Mouse (Mus musculus) heart, embryonic 15.5 days (tissue): Measurements from ENCODE around the gene Magea2. TPM values are rescaled to one million over a fixed set of nuclear protein-coding genes. Genes with fewer than 3 reads are reported as not detected.
"Not testable (repeated sequence)": the region's sequence is repeated elsewhere in the genome, so short reads cannot be mapped to it uniquely, and the experiment has no call there.

Experiments used
- ATAC-seq: fragments of 200-750 bp; cut with Nextera tagmentation; replicated peaks from 2 replicates; pipeline ENCODE4 v1.8.0; 2017; ENCODE audit warnings: low read depth, moderate TSS enrichment; ENCODE audit not compliant: insufficient number of reproducible peaks, insufficient read depth, low FRiP score
- H3K27ac ChIP-seq: fragments of 300-500 bp; sonication (generic); 2 replicates; pipeline ENCODE4 v1.5.1; 2015; ENCODE audit warnings: mild to moderate bottlenecking, inconsistent platforms
- H3K27me3 ChIP-seq: fragments of 300-500 bp; sonication (generic); 2 replicates; pipeline ENCODE4 v1.6.1; 2015; ENCODE audit warnings: inconsistent platforms
- H3K36me3 ChIP-seq: fragments of 300-500 bp; sonication (generic); 2 replicates; pipeline ENCODE4 v1.6.1; 2015; ENCODE audit warnings: mild to moderate bottlenecking, inconsistent platforms
- H3K4me1 ChIP-seq: fragments of 300-500 bp; sonication (generic); replicated peaks from 2 replicates; pipeline ENCODE4 v1.6.1; 2015; ENCODE audit warnings: inconsistent platforms
- H3K4me2 ChIP-seq: fragments of 300-500 bp; sonication (generic); 2 replicates; pipeline ENCODE4 v1.6.1; 2015; ENCODE audit warnings: inconsistent platforms, mild to moderate bottlenecking, moderate library complexity
- H3K4me3 ChIP-seq: fragments of 300-500 bp; sonication (generic); 2 replicates; pipeline ENCODE4 v1.5.1; 2015; ENCODE audit warnings: mild to moderate bottlenecking, inconsistent platforms
- H3K9ac ChIP-seq: fragments of 300-500 bp; sonication (generic); 2 replicates; pipeline ENCODE4 v1.6.1; 2015; ENCODE audit warnings: mild to moderate bottlenecking, inconsistent platforms
- H3K9me3 ChIP-seq: fragments of 300-500 bp; sonication (generic); replicated peaks from 2 replicates; pipeline ENCODE4 v1.6.1; 2016; ENCODE audit warnings: inconsistent platforms
- WGBS: fragments of 180-500 bp; shearing (Covaris S2); methylation state at CpG from one replicate; pipeline ENCODE4 v1.1.7; 2015; ENCODE audit warnings: mixed read lengths; 5-methylcytosine and 5-hydroxymethylcytosine counted together
- polyA plus RNA-seq: library from polyadenylated mRNA; unstranded; fragments of >200 nt; fragmentation: Nextera tagmentation; extraction: Ambion mirVana; gene quantifications from 2 replicates; pipeline ENCODE4 v1.2.1, GENCODE M21; 2015

The Magea2 gene
- not detected in 2 replicates for polyA plus RNA-seq

GRCm38 (mm10) chrX:155093566-155093965 lies at the start of gene Magea2:
Gene Magea2, minus strand, starts transcription at chrX:155093666.
- H3K27me3 ChIP-seq, H3K9me3 ChIP-seq, H3K4me2 ChIP-seq, ATAC-seq, H3K9ac ChIP-seq, H3K27ac ChIP-seq, H3K36me3 ChIP-seq, H3K4me3 ChIP-seq, H3K4me1 ChIP-seq: not testable (repeated sequence)
- 62% methylated on average over 4 of the region's 4 CpGs for WGBS

GRCm38 (mm10) chrX:155128312-155128711 lies 34.8 kb upstream of the Magea2 start, which contains the start of gene Cldn34b2:
Gene Cldn34b2, minus strand, starts transcription at chrX:155128412.
- not testable (repeated sequence) for H3K27me3 ChIP-seq, H3K4me2 ChIP-seq, H3K4me3 ChIP-seq, H3K4me1 ChIP-seq, H3K27ac ChIP-seq, ATAC-seq, H3K36me3 ChIP-seq, H3K9ac ChIP-seq, H3K9me3 ChIP-seq
- 66% methylated on average over 3 of the region's 3 CpGs for WGBS

- Histone ChIP-seq H3K27me3 (no peaks in the 10 kb centered on the region), H3K4me3 (no peak overlapping the region), H3K27ac (no peak overlapping the region), H3K9me3 (no peaks in the 10 kb centered on the region), H3K36me3 (no peaks in the 10 kb centered on the region), H3K9ac (no peak overlapping the region), H3K4me2 (no peak overlapping the region), H3K4me1 (no peaks in the 10 kb centered on the region)
- no peak for ATAC-seq
Observed at GRCm38 (mm10) chrX:155098024-155098423, 4.6 kb upstream of the Magea2 start.

- H3K36me3 ChIP-seq, H3K27me3 ChIP-seq, ATAC-seq, H3K27ac ChIP-seq, H3K4me2 ChIP-seq, H3K4me1 ChIP-seq, H3K9me3 ChIP-seq, H3K9ac ChIP-seq, H3K4me3 ChIP-seq: not testable (repeated sequence)
- WGBS = 83% methylated on average over 1 of the region's 2 CpGs
Observed at GRCm38 (mm10) chrX:155089693-155090092, 3.8 kb downstream of the Magea2 start, which contains the start of gene Magea1. Gene Magea1, minus strand, starts transcription at chrX:155089793.

GRCm38 (mm10) chrX:155063045-155063444 lies 30.4 kb downstream of the Magea2 start, which contains the start of gene Magea5:
Gene Magea5, minus strand, starts transcription at chrX:155063145.
- WGBS = 82% methylated on average over 16 of the region's 16 CpGs
- not testable (repeated sequence) for H3K4me1 ChIP-seq, H3K27ac ChIP-seq, H3K27me3 ChIP-seq, ATAC-seq, H3K4me2 ChIP-seq, H3K9me3 ChIP-seq, H3K9ac ChIP-seq, H3K4me3 ChIP-seq, H3K36me3 ChIP-seq

GRCm38 (mm10) chrX:154995750-154996149 lies 97.7 kb downstream of the Magea2 start, which contains the start of gene Magea8:
Gene Magea8, minus strand, starts transcription at chrX:154995850.
- H3K36me3 ChIP-seq, H3K4me1 ChIP-seq, H3K4me2 ChIP-seq, H3K27ac ChIP-seq, H3K4me3 ChIP-seq, H3K9me3 ChIP-seq, H3K9ac ChIP-seq, H3K27me3 ChIP-seq, ATAC-seq: not testable (repeated sequence)
- WGBS = 78% methylated on average over 11 of the region's 11 CpGs

Other genes with a start within 250 kb of the Magea2 start
- gene Cldn34b1, start 203.4 kb downstream of the Magea2 start, polyA plus RNA-seq = not detected in 2 replicates
- not detected in 2 replicates for gene Magea6, start 157.7 kb downstream of the Magea2 start, polyA plus RNA-seq
- not detected in 2 replicates for gene Magea3, start 144.2 kb downstream of the Magea2 start, polyA plus RNA-seq
- not detected in 2 replicates for gene Magea8, start 97.8 kb downstream of the Magea2 start, polyA plus RNA-seq
- gene Magea5, start 30.5 kb downstream of the Magea2 start, polyA plus RNA-seq = not detected in 2 replicates
- not detected in 2 replicates for gene Magea1, start 3.9 kb downstream of the Magea2 start, polyA plus RNA-seq
- gene Cldn34b2, start 34.7 kb upstream of the Magea2 start, polyA plus RNA-seq = not detected in 2 replicates
- 115 and 121 TPM in 2 replicates for gene Sat1, start 122.8 kb upstream of the Magea2 start, polyA plus RNA-seq
- 40.4 and 40.9 TPM in 2 replicates for gene Acot9, start 168.8 kb upstream of the Magea2 start, polyA plus RNA-seq
- gene Prdx4, start 247.1 kb upstream of the Magea2 start, polyA plus RNA-seq = 227 and 248 TPM in 2 replicates